Mouse (Mus musculus) adipose tissue, adult 10 weeks (tissue): ENCODE measurements around the gene D6Ertd527e. TPM values are rescaled to one million over a fixed set of nuclear protein-coding genes. Genes with fewer than 3 reads are reported as not detected.

Source experiments
- polyA plus RNA-seq: library from polyadenylated mRNA; stranded (reverse); fragments of 350-450 nt; fragmentation: Illumina TruSeq; extraction: RNeasy Lipid Tissue Mini Kit (QIAGEN cat#74804); gene quantifications from one replicate; pipeline ENCODE4 v1.2.3, GENCODE M21; 2014; ENCODE audit warnings: low read depth, low replicate concordance

The D6Ertd527e gene
- polyA plus RNA-seq = 0.19 TPM

GRCm38 (mm10) chr6:87104123-87104796 is at the start of gene D6Ertd527e:
D6Ertd527e (plus strand) TSS chr6:87104746.

Other genes starting within 250 kb of the D6Ertd527e start
- 44.2 TPM for gene Nfu1, start 95.5 kb upstream of the D6Ertd527e start, polyA plus RNA-seq
- 34.7 TPM for gene Gfpt1, start 61.9 kb upstream of the D6Ertd527e start, polyA plus RNA-seq
- 15.8 TPM for gene Antxr1, start 231.1 kb downstream of the D6Ertd527e start, polyA plus RNA-seq
- not detected for gene Gkn1, start 246.2 kb downstream of the D6Ertd527e start, polyA plus RNA-seq